Mouse (Mus musculus) induced T-regulatory cell, adult 2 months (primary cell): ENCODE measurements around the gene Vasp.

Source experiments
- DNase-seq: peaks from one replicate; pipeline ENCODE4 v3.0.0-alpha.2; 2012; ENCODE audit warnings: low read depth

Vasp gene

GRCm38 (mm10) chr7:19303770-19304169 is 32.2 kb upstream of the Vasp start:
- DNase-seq, result peak; percentile 91

GRCm38 (mm10) chr7:19303046-19303305 is 31.4 kb upstream of the Vasp start:
- peak; percentile 76 for DNase-seq

- DNase-seq, result no peak
Measured at GRCm38 (mm10) chr7:19302264-19303045, 30.8 kb upstream of the Vasp start.

- DNase-seq, result peak; percentile 79
Measured at GRCm38 (mm10) chr7:19301461-19302263, 30.0 kb upstream of the Vasp start.

GRCm38 (mm10) chr7:19300501-19301421 is 29.1 kb upstream of the Vasp start:
- peak; percentile 93 for DNase-seq

GRCm38 (mm10) chr7:19299194-19299593 is 27.6 kb upstream of the Vasp start:
- peak; percentile 77 for DNase-seq

GRCm38 (mm10) chr7:19297794-19298193 is 26.2 kb upstream of the Vasp start:
- no peak for DNase-seq

- peak; percentile 54 for DNase-seq
Measured at GRCm38 (mm10) chr7:19297034-19297433, 25.4 kb upstream of the Vasp start.

GRCm38 (mm10) chr7:19295503-19296185 is 24.0 kb upstream of the Vasp start:
- peak; percentile 94 for DNase-seq

GRCm38 (mm10) chr7:19290969-19291596 is 19.5 kb upstream of the Vasp start:
- DNase-seq, result no peak

- peak; percentile 83 for DNase-seq
Measured at GRCm38 (mm10) chr7:19284763-19285162, 13.1 kb upstream of the Vasp start.

GRCm38 (mm10) chr7:19283406-19283804 is 11.8 kb upstream of the Vasp start:
- DNase-seq, result no peak

- peak; percentile 75 for DNase-seq
Measured at GRCm38 (mm10) chr7:19282791-19283405, 11.3 kb upstream of the Vasp start.

GRCm38 (mm10) chr7:19282385-19282784 is 10.8 kb upstream of the Vasp start, which contains the start of gene Rtn2:
Gene Rtn2 (plus strand): TSS chr7:19282624.
- DNase-seq, result peak; percentile 94

GRCm38 (mm10) chr7:19281680-19282304 is 10.2 kb upstream of the Vasp start:
- peak; percentile 85 for DNase-seq

GRCm38 (mm10) chr7:19279581-19280114 is 8.0 kb upstream of the Vasp start, which contains the start of gene Ppm1n:
Gene Ppm1n (minus strand): TSS chr7:19280064.
- peak; percentile 74 for DNase-seq

- no peak for DNase-seq
Measured at GRCm38 (mm10) chr7:19279052-19279451, 7.4 kb upstream of the Vasp start.

- DNase-seq, result peak; percentile 47
Measured at GRCm38 (mm10) chr7:19276253-19276652, 4.6 kb upstream of the Vasp start.

GRCm38 (mm10) chr7:19272173-19272764 is 652 bp upstream of the Vasp start:
- peak; percentile 96 for DNase-seq
